Mouse (Mus musculus) liver, embryonic 14.5 days (tissue): ENCODE data around the gene Olfr368.

Experiments
- CTCF ChIP-seq: IDR thresholded peaks from 2 replicates; pipeline ENCODE4 v1.5.1; 2016; ENCODE audit warnings: antibody characterized with exemption, low read depth, control low read depth
- EP300 ChIP-seq: IDR thresholded peaks from 2 replicates; pipeline ENCODE4 v1.6.1; 2016; ENCODE audit warnings: antibody characterized with exemption, low read depth

DNA sequence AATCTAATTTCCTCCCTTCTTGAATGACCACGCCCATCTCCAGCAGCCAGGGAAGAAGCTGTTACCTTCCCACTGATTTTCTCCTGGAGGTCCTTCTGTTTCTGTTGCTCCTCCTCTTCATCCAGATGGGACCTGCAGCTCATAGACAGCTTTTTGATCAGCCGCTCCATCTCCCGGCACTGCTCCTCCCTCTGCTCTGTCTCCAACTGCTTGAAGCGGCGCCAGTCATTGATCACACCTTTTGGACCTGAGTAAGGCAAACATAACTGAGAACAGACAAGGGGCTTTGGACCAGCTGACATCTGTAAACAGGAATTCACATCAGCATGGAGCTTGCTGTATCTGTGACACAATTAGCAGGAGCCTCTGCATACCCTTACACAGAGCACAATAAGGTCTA, 29.3 kb downstream of the Olfr368 start:
- TF ChIP-seq CTCF (no peak), EP300 (no peak)
